Mouse (Mus musculus) small intestine, adult 2 months (tissue): ENCODE measurements around the gene Hoxb2. TPM values are rescaled to one million over a fixed set of nuclear protein-coding genes. Genes with fewer than 3 reads are reported as not detected.
A peak's percentile ranks its signal among the peaks of the same experiment; 100 is the strongest.

Source experiments
- H3K27ac ChIP-seq: fragments of 200-500 bp; 2 replicates; pipeline ENCODE4 v1.5.1; 2012; ENCODE audit warnings: low read depth, low read length, control low read depth, inconsistent platforms; ENCODE audit not compliant: insufficient read depth
- H3K27me3 ChIP-seq: fragments of 200-500 bp; 2 replicates; pipeline ENCODE4 v1.6.1; 2012; ENCODE audit warnings: mild to moderate bottlenecking, moderate library complexity, low read length, inconsistent platforms; ENCODE audit not compliant: control insufficient read depth, insufficient read depth
- H3K36me3 ChIP-seq: fragments of 200-500 bp; 2 replicates; pipeline ENCODE4 v1.6.1; 2012; ENCODE audit warnings: mild to moderate bottlenecking, low read length, control low read depth, inconsistent platforms; ENCODE audit not compliant: control insufficient read depth, insufficient read depth
- H3K4me1 ChIP-seq: fragments of 200-500 bp; 2 replicates; pipeline ENCODE4 v1.6.1; 2012; ENCODE audit warnings: low read length, inconsistent platforms, mixed read lengths; ENCODE audit not compliant: control insufficient read depth, insufficient read depth, insufficient read length
- H3K4me3 ChIP-seq: fragments of 200-500 bp; 2 replicates; pipeline ENCODE4 v1.5.1; 2012; ENCODE audit warnings: low read depth, mild to moderate bottlenecking, control low read depth, inconsistent platforms, low read length, moderate library complexity
- CTCF ChIP-seq: fragments of 200-500 bp; IDR thresholded peaks from 2 replicates; pipeline ENCODE4 v1.5.1; 2012; ENCODE audit warnings: low read depth, mild to moderate bottlenecking, control low read depth, inconsistent platforms, low read length, moderate library complexity, mixed read lengths; ENCODE audit not compliant: insufficient replicate concordance, insufficient read length; ENCODE audit errors: extremely low read depth
- POLR2A ChIP-seq: fragments of 200-500 bp; IDR thresholded peaks from 2 replicates; pipeline ENCODE4 v1.6.1; 2012; ENCODE audit warnings: low read depth, mild to moderate bottlenecking, control low read depth, inconsistent platforms, low read length, moderate library complexity
- WGBS: fragments of 180-500 bp; shearing (Covaris S2); methylation state at CpG from one replicate; pipeline ENCODE4 v1.1.7; 2018; 5-methylcytosine and 5-hydroxymethylcytosine counted together
- polyA plus RNA-seq: library from polyadenylated mRNA; depleted of rRNA; stranded (reverse); fragments of >200 nt; gene quantifications from 2 replicates; pipeline ENCODE4 v1.2.3, GENCODE M21; 2012

The Hoxb2 gene
- polyA plus RNA-seq, 1 experiment = 9.9 TPM

GRCm38 (mm10) chr11:96316696-96317607 lies 33.4 kb upstream of the Hoxb2 start:
- no peak for TF ChIP-seq POLR2A
- no peak for TF ChIP-seq CTCF
- WGBS = 21% methylated on average over 18 of the region's 18 CpGs
- Histone ChIP-seq H3K27me3 (peaks cover 48% of the 10 kb centered on the region), H3K4me3 (no peak overlapping the region; the same call in 1 of the 2 replicates), H3K4me1 (peaks cover 5% of the 10 kb centered on the region; the same call in 1 of the 2 replicates), H3K36me3 (peaks cover 2% of the 10 kb centered on the region; the same call in 1 of the 2 replicates), H3K27ac (0 out of 2 replicates have a peak overlapping the region, but pooled peaks have one; percentile 68)

- TF ChIP-seq POLR2A = no peak
- no peak for TF ChIP-seq CTCF
- H3K27ac ChIP-seq = peak within 1 kb of the TSS; percentile 75
- H3K4me3 ChIP-seq = peak within 1 kb of the TSS; percentile 70
- peaks cover 41% of the 10 kb centered on the region for H3K27me3 ChIP-seq
- H3K36me3 ChIP-seq = peaks cover 2% of the 10 kb centered on the region; the same call in 1 of the 2 replicates
- H3K4me1 ChIP-seq = peaks cover 5% of the 10 kb centered on the region; the same call in 1 of the 2 replicates
- 23% methylated on average over 28 of the region's 28 CpGs for WGBS
Observed at GRCm38 (mm10) chr11:96317608-96318367, 32.5 kb upstream of the Hoxb2 start, which contains the start of gene Hoxb4. TSS of gene Hoxb4 (plus strand) at chr11:96318267.

- 2% methylated on average over 41 of the region's 45 CpGs for WGBS
- Histone ChIP-seq H3K27me3 (peaks cover 40% of the 10 kb centered on the region), H3K4me1 (peaks cover 5% of the 10 kb centered on the region; the same call in 1 of the 2 replicates), H3K4me3 (peak overlapping the region; percentile 70), H3K27ac (peak overlapping the region; percentile 75), H3K36me3 (peaks cover 2% of the 10 kb centered on the region; the same call in 1 of the 2 replicates)
- TF ChIP-seq POLR2A (no peak; the same call in 1 of the 2 replicates), CTCF (no peak)
Observed at GRCm38 (mm10) chr11:96318368-96319070, 31.8 kb upstream of the Hoxb2 start.

- H3K27ac ChIP-seq = peak overlapping the region; percentile 72
- peaks cover 5% of the 10 kb centered on the region; the same call in 1 of the 2 replicates for H3K4me1 ChIP-seq
- H3K36me3 ChIP-seq = peaks cover 2% of the 10 kb centered on the region; the same call in 1 of the 2 replicates
- H3K27me3 ChIP-seq = peaks cover 35% of the 10 kb centered on the region
- WGBS = 2% methylated on average over 30 of the region's 34 CpGs
- H3K4me3 ChIP-seq = peak overlapping the region; percentile 70
- TF ChIP-seq POLR2A = no peak
- TF ChIP-seq CTCF = no peak
Observed at GRCm38 (mm10) chr11:96319071-96319902, 31.0 kb upstream of the Hoxb2 start.

GRCm38 (mm10) chr11:96319910-96320309 lies 30.4 kb upstream of the Hoxb2 start:
- peak overlapping the region; percentile 69 for H3K27ac ChIP-seq
- peaks cover 2% of the 10 kb centered on the region; the same call in 1 of the 2 replicates for H3K36me3 ChIP-seq
- 4% methylated on average over 29 of the region's 29 CpGs for WGBS
- peak overlapping the region; percentile 70 for H3K4me3 ChIP-seq
- TF ChIP-seq CTCF (no peak), POLR2A (no peak)
- peaks cover 30% of the 10 kb centered on the region for H3K27me3 ChIP-seq
- H3K4me1 ChIP-seq = peaks cover 5% of the 10 kb centered on the region; the same call in 1 of the 2 replicates
